Mouse (Mus musculus): ENCODE measurements around the gene Spred2. TPM values are rescaled to one million over a fixed set of nuclear protein-coding genes. Genes with fewer than 3 reads are reported as not detected.
"Not testable (repeated sequence)": the region's sequence is repeated elsewhere in the genome, so short reads cannot be mapped to it uniquely, and the experiment has no call there.

Spred2 gene
- total RNA-seq, 2 experiments from 2014 or later: 49.2 to 50.9 TPM

- no peak for DNase-seq (ENCODE audit: low spot score in 2 of 2)
Measured at GRCm38 (mm10) chr11:20017937-20018336, 93.8 kb downstream of the Spred2 start.

- DNase-seq (ENCODE audit: low spot score in 2 of 2): no peak
Measured at GRCm38 (mm10) chr11:20018905-20019304, 94.7 kb downstream of the Spred2 start.

DNA sequence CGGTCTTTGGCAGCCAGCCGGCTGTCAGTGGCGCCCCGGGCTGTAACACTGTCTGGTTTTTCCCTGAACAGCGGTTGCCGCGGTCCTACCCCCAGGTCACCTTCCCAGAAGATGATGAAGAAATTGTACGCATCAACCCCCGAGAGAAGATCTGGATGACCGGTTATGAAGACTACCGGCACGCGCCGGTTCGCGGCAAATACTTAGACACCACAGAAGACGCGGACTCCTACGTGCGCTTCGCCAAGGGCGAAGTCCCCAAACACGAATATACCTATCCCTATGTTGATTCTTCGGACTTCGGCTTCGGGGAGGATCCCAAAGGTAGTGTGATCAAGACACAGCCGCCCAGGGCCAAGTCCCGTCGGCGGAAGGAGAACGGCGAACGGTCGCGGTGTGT is 96.5 kb downstream of the Spred2 start:
- DNase-seq (ENCODE audit: low spot score in 2 of 2): no peak

GRCm38 (mm10) chr11:20022462-20022861 is 98.3 kb downstream of the Spred2 start:
- no peak for DNase-seq (ENCODE audit: low spot score in 2 of 2)

- DNase-seq (ENCODE audit: low spot score in 2 of 2): no peak
Measured at GRCm38 (mm10) chr11:20022911-20023482, 98.8 kb downstream of the Spred2 start.

DNA sequence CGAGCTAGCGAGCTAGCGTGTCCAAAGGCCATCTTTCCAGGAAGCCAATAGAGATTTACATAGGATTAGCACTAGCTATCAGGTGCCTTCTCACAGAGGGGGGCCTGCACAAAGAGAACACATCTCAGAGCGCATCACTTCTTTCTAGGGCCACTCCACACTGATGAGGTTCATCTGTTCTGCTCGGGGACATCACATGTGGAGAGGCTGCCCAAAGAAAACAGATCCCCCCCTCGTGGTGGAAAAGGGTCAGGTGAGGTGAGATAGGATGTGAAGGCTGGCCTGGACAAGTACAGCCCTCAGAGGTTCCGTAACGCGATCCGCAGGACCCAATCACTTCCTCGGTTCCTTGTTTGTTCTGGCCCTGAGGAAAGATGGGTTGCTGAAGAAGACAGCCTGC is 101.7 kb downstream of the Spred2 start:
- DNase-seq (ENCODE audit: low spot score in 2 of 2): no peak

DNA sequence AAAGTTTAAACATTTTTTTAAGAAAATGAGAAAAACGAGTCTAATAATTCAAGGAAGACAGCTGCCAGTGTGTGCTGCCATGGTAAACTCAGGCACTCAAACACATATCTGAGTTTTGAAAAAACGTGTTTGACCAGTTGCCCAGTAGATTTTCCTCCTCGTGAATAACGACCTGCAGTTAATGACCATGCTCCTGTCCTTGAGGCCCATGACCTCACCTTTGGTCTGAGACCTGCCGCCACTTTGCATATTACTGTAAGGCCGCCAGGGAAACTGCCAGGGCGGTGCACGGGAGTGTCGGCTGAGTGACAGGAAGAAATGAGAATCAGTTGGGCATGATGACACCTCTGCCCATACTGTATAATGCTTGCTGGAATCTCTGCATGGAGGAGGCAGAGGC is 103.5 kb downstream of the Spred2 start:
- DNase-seq (ENCODE audit: low spot score in 2 of 2): no peak

- no peak for DNase-seq (ENCODE audit: low spot score in 2 of 2)
Measured at GRCm38 (mm10) chr11:20028396-20028795, 104.2 kb downstream of the Spred2 start.

DNA sequence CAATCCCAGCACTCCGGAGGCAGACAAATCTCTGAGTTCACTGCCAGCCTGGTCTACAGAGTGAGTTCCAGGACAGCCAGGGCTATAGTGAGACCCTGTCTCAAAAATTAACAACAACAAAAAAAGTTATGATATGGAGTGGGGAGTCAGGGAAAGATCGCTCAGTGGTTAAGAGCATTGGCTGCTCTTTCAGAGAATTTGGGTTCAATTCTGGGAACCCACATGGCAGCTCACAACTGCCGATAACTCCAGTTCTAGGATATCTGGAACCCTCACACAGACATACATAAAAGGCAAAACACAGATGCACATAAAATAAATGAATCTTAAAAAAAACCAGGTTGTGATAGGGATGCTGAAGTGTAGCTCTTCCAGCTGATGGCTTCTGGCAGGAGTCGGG is 104.8 kb downstream of the Spred2 start:
- DNase-seq (ENCODE audit: low spot score in 2 of 2): no peak

DNA sequence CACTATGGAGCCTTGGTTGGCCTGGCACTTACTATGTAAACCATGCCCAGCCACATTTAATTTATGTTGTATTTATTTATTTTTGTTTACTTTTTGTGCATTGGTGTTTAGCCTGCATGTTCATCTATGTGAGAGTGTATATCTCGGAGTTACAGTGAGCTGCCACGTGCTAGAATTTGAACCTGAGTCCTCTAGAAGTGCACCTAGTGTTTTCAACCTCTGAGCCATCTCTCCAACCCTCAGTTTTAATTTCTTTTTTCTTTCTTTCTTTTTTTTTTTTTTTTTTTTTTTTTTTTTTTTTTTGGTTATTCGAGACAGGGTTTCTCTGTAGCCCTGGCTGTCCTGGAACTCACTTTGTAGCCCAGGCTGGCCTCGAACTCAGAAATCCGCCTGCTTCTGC is 106.8 kb downstream of the Spred2 start:
- DNase-seq (ENCODE audit: low spot score in 2 of 2): not testable (repeated sequence)

- DNase-seq (ENCODE audit: low spot score in 2 of 2): no peak
Measured at GRCm38 (mm10) chr11:20031536-20031935, 107.4 kb downstream of the Spred2 start.

DNA sequence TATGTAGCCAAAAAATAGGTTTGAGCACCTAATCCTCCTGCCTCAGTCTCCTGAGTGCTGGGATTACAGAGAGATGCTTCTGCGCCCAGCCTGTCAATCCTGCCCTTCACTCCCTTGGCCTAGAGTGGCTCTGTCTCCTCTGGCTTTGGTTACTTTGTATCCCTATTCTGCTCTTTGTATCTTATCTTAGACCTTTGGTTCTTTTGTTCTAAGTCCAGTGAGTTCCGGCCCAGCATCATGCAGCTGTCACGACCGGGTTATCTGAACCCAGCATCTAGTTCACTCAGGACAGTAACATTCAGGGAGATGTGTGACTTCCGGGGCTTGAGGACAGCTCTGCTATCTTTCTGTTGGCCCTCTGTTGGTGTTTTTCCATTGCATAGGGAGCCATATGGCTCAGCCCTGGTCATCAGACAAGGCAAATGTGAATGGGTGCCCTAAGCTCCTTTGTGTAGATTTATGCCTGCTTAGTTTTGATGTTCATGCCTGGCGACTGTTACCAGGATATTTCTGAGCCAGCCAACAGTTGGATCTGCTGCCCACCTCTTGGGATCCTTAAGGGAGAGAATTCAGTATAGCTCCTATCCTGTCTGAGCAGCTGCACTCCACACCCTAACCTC is 109.5 kb downstream of the Spred2 start:
- no peak for DNase-seq (ENCODE audit: low spot score in 2 of 2)

GRCm38 (mm10) chr11:20034337-20034947 is 110.3 kb downstream of the Spred2 start:
- no peak for DNase-seq (ENCODE audit: low spot score in 2 of 2)

GRCm38 (mm10) chr11:20035343-20035928 is 111.3 kb downstream of the Spred2 start:
- DNase-seq (ENCODE audit: low spot score in 2 of 2): no peak

- DNase-seq (ENCODE audit: low spot score in 2 of 2): no peak
Measured at GRCm38 (mm10) chr11:20035972-20036371, 111.8 kb downstream of the Spred2 start.

DNA sequence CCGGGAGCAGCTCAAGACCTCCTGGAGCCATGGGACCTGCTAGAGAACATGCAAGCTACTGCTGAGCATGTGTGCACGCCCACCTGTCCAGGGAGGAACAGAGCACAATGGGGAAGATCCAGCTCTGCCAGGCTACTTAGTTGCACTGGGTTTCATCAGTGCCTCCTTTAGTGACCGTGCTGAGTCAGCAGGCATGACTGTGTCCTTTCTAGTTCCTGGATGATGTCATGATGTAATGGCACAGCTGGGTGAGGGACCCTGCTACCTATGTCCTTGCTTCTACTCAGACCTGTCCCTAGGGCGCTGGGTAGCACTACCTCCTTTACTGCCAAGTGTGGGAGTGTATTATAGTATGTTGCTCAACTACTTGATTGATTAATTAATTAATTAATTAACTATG is 113.6 kb downstream of the Spred2 start:
- no peak for DNase-seq (ENCODE audit: low spot score in 2 of 2)

GRCm38 (mm10) chr11:20038723-20039122 is 114.5 kb downstream of the Spred2 start:
- no peak for DNase-seq (ENCODE audit: low spot score in 2 of 2)

- DNase-seq (ENCODE audit: low spot score in 2 of 2): no peak
Measured at GRCm38 (mm10) chr11:20041164-20041920, 117.2 kb downstream of the Spred2 start.

GRCm38 (mm10) chr11:20042106-20042505 is 117.9 kb downstream of the Spred2 start:
- no peak for DNase-seq (ENCODE audit: low spot score in 2 of 2)

DNA sequence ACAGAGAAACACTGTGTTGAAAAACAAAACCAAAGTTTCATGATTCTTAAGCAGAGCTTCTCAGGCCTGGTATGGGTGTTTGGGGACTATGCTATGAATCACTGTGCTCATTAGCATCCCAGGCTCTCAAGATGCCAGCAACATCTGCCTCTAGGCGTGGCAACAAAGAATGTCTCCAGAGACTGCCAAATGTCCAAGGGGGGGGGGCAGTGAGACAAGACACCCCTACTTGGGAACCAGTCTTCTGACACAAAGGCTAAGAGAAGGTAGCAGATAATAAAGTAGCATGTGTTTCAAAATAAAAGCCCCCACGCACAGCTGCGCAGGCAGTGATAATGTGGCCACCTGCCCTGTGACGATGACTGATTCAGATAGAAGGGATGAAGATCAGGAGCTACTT is 119.1 kb downstream of the Spred2 start:
- no peak for DNase-seq (ENCODE audit: low spot score in 2 of 2)

DNA sequence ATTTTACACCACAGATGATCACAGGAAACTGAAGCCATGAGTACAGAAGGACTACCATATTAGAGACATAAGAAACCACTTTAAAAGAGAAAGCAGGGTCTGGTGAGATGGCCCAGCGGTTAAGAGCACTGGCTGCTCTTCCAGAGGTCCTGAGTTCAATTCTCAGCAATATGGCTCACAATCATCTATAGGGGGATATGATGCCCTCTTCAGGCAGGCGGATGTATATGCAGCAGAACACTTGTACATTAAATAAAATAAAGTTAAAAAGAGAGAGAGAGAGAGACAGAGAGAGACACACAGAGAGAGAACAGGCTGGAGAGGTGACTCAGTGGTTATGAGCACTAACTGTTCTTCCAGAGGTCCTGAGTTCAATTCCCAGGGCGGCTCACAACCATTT is 121.4 kb downstream of the Spred2 start:
- no peak for DNase-seq (ENCODE audit: low spot score in 2 of 2)
